ENCODE assay signal across 12 mouse cellular contexts in the genomic region with DNA sequence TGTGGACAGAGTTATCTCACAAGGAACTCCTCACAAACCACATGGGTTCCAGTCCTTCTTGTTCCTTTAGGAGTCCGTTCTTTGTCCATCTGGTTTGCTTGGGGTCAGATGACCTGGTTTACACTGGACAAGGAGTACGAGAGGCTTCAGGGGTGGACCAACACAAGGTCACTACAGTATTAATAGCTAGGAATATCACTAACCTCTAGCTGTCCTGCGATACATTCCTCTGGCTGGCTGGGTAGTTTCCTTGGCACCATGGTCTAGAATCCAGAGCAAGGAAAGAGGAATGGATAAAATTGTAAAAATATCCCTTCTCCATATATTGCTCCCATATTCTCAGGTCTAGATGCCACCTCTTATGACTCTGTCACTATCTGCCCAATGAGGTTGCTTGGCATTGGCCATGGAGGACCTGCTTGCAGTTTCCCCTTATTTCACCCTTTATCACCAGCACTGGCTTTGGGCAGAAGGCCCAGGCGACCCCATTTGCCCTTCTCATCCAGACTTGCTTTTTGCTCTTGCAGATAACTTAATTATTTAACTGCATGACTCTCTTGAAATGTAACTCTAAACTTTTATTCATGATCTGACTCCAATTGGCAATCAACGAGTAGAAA.
"Had no signal": no experiment of that assay in that cellular context is flagged by ENCODE, and none has a peak within 500 bp of the region (broad histone marks: within the 10 kb centered on the region; RNA-seq: fewer than 3 reads in every experiment).

No protein-coding gene starts in this region.

- H3K36me3 ChIP-seq: kidney, embryonic 15.5 days; limb, embryonic 15.5 days; liver, embryonic 12.5 days; midbrain, embryonic 10.5 days; midbrain, embryonic 15.5 days; neural tube, embryonic 13.5 days had no signal

- H3K9me3 ChIP-seq: kidney, embryonic 15.5 days; limb, embryonic 15.5 days; liver, embryonic 12.5 days; midbrain, embryonic 10.5 days; midbrain, embryonic 15.5 days; neural tube, embryonic 13.5 days had no signal

- H3K27me3 ChIP-seq: kidney, embryonic 15.5 days; limb, embryonic 15.5 days; liver, embryonic 12.5 days; midbrain, embryonic 15.5 days; neural tube, embryonic 13.5 days had no signal

- H3K4me3 ChIP-seq: kidney, embryonic 15.5 days; limb, embryonic 15.5 days; liver, embryonic 12.5 days; midbrain, embryonic 10.5 days; midbrain, embryonic 15.5 days; neural tube, embryonic 13.5 days had no signal

- H3K9ac ChIP-seq: kidney, embryonic 15.5 days; limb, embryonic 15.5 days; liver, embryonic 12.5 days; lung, embryonic 14.5 days; midbrain, embryonic 15.5 days; neural tube, embryonic 13.5 days had no signal

- H3K27ac ChIP-seq: kidney, embryonic 15.5 days; limb, embryonic 15.5 days; liver, embryonic 12.5 days; midbrain, embryonic 10.5 days; midbrain, embryonic 15.5 days; neural tube, embryonic 13.5 days had no signal

- H3K4me1 ChIP-seq: kidney, embryonic 15.5 days; limb, embryonic 15.5 days; liver, embryonic 12.5 days; midbrain, embryonic 10.5 days; midbrain, embryonic 15.5 days; neural tube, embryonic 13.5 days had no signal

- DNase-seq: kidney, postnatal 14 days; layer of hippocampus, postnatal 36 days; lung, embryonic 14.5 days; lung, postnatal 10 days; lung, postnatal 4 days; right cerebral cortex, postnatal 14 days had no signal
